In genomic region chr12:112433315-112433714, GRCm38 (mm10) we compare ENCODE assay signal across 24 mouse cellular contexts. TPM values are rescaled to one million over a fixed set of nuclear protein-coding genes. Genes with fewer than 3 reads are reported as not detected.
DNase-seq lines count a peak whose midpoint lies in the region; ATAC-seq and TF ChIP-seq lines count a peak whose summit lies in the region.
"Had no signal": no experiment of that assay in that cellular context is flagged by ENCODE, and none has a peak within 500 bp of the region (broad histone marks: within the 10 kb centered on the region; RNA-seq: fewer than 3 reads in every experiment).

No protein-coding gene starts in this region.

- no peak overlapping the region for H3K4me2 ChIP-seq in forebrain, embryonic 16.5 days (ENCODE audit: low read length)
- H3K4me2 ChIP-seq in forebrain, embryonic 13.5 days: no peak overlapping the region
- no peak overlapping the region for H3K4me2 ChIP-seq in neural tube, embryonic 11.5 days (ENCODE audit: low read depth)
- no peak overlapping the region for H3K4me2 ChIP-seq in neural tube, embryonic 15.5 days
- no peak overlapping the region for H3K4me2 ChIP-seq in intestine, postnatal 0 days (replicated peaks; ENCODE audit: low read depth)
- H3K4me2 ChIP-seq: heart, embryonic 13.5 days; liver, embryonic 11.5 days had no signal

- no peaks in the 10 kb centered on the region for H3K27me3 ChIP-seq in forebrain, embryonic 16.5 days (replicated peaks; ENCODE audit: control insufficient read depth, insufficient read depth, low read length)
- no peaks in the 10 kb centered on the region for H3K27me3 ChIP-seq in forebrain, embryonic 13.5 days
- H3K27me3 ChIP-seq in neural tube, embryonic 11.5 days (ENCODE audit: control insufficient read depth, insufficient read depth, low read length): no peaks in the 10 kb centered on the region
- peaks cover 9% of the 10 kb centered on the region; the same call in 1 of the 2 replicates for H3K27me3 ChIP-seq in neural tube, embryonic 15.5 days (replicated peaks)
- H3K27me3 ChIP-seq in intestine, postnatal 0 days (replicated peaks; ENCODE audit: control insufficient read depth, insufficient read depth, low read length): no peaks in the 10 kb centered on the region

- H3K4me3 ChIP-seq in forebrain, embryonic 16.5 days (replicated peaks; ENCODE audit: low read length): no peak overlapping the region
- H3K4me3 ChIP-seq in forebrain, embryonic 13.5 days: no peak overlapping the region
- H3K4me3 ChIP-seq in neural tube, embryonic 11.5 days (ENCODE audit: low read depth, low read length): no peak overlapping the region
- H3K4me3 ChIP-seq in neural tube, embryonic 15.5 days (replicated peaks): no peak overlapping the region
- no peak overlapping the region for H3K4me3 ChIP-seq in intestine, postnatal 0 days (ENCODE audit: low read depth, low read length)
- H3K4me3 ChIP-seq: heart, embryonic 13.5 days; layer of hippocampus, adult 2 months; left cerebral cortex, adult 2 months; megakaryocyte, embryonic 14.5 days had no signal

- H3K9ac ChIP-seq in forebrain, embryonic 16.5 days (replicated peaks; ENCODE audit: low read depth, low read length): no peak overlapping the region
- no peak overlapping the region for H3K9ac ChIP-seq in forebrain, embryonic 13.5 days
- H3K9ac ChIP-seq in neural tube, embryonic 11.5 days (ENCODE audit: low read length): no peak overlapping the region
- H3K9ac ChIP-seq in neural tube, embryonic 15.5 days (replicated peaks): no peak overlapping the region
- H3K9ac ChIP-seq in intestine, postnatal 0 days (ENCODE audit: low read depth, low read length): no peak overlapping the region
- H3K9ac ChIP-seq: heart, embryonic 13.5 days had no signal

- H3K36me3 ChIP-seq in forebrain, embryonic 16.5 days (ENCODE audit: control insufficient read depth, insufficient read depth): no peaks in the 10 kb centered on the region
- H3K36me3 ChIP-seq in forebrain, embryonic 13.5 days (ENCODE audit: poor library complexity, severe bottlenecking): no peaks in the 10 kb centered on the region
- no peaks in the 10 kb centered on the region for H3K36me3 ChIP-seq in neural tube, embryonic 11.5 days (ENCODE audit: control insufficient read depth, insufficient read depth, low read length)
- no peaks in the 10 kb centered on the region for H3K36me3 ChIP-seq in neural tube, embryonic 15.5 days
- no peaks in the 10 kb centered on the region for H3K36me3 ChIP-seq in intestine, postnatal 0 days (ENCODE audit: control insufficient read depth, insufficient read depth)
- H3K36me3 ChIP-seq: heart, embryonic 13.5 days had no signal

- DNase-seq in neural tube, embryonic 11.5 days (ENCODE audit: low spot score): peak; percentile 23
- peak; percentile 41 for DNase-seq in mesoderm, embryonic 11.5 days (ENCODE audit: low read depth, low spot score)
- DNase-seq in cerebellum, adult 11-12 months: no peak
- no peak for DNase-seq in thymus, postnatal 36 days
- DNase-seq: adrenal gland, postnatal 25 days; cerebellum, adult 18-20 months; cerebellum, postnatal 36 days; kidney, adult 8-10 months; kidney, postnatal 14 days; left cerebral cortex, postnatal 4 days; lung, adult 18-20 months; lung, postnatal 14 days; right cerebral cortex, postnatal 4 days; thymus, adult 2 months had no signal

- H3K4me1 ChIP-seq in forebrain, embryonic 16.5 days (replicated peaks; ENCODE audit: control insufficient read depth, insufficient read depth, low read length): peaks cover 41% of the 10 kb centered on the region
- peaks cover 52% of the 10 kb centered on the region for H3K4me1 ChIP-seq in forebrain, embryonic 13.5 days
- H3K4me1 ChIP-seq in neural tube, embryonic 11.5 days (ENCODE audit: control insufficient read depth, insufficient read depth, low read length): peaks cover 36% of the 10 kb centered on the region
- peaks cover 51% of the 10 kb centered on the region for H3K4me1 ChIP-seq in neural tube, embryonic 15.5 days
- no peaks in the 10 kb centered on the region for H3K4me1 ChIP-seq in intestine, postnatal 0 days (replicated peaks; ENCODE audit: control insufficient read depth, insufficient read depth, low read length)
- H3K4me1 ChIP-seq: heart, embryonic 13.5 days; megakaryocyte, embryonic 14.5 days had no signal

- ATAC-seq in forebrain, embryonic 16.5 days: no peak
- no peak for ATAC-seq in forebrain, embryonic 13.5 days
- ATAC-seq in neural tube, embryonic 11.5 days (ENCODE audit: insufficient read depth, low FRiP score, low TSS enrichment): no peak
- no peak for ATAC-seq in neural tube, embryonic 15.5 days (ENCODE audit: low FRiP score)
- ATAC-seq in intestine, postnatal 0 days: no peak
- ATAC-seq: inflammation-experienced regulatory T-cells, adult 6 months had no signal

- 28% methylated on average over 12 of the region's 12 CpGs for WGBS in forebrain, embryonic 16.5 days
- WGBS in forebrain, embryonic 13.5 days: 33% methylated on average over 12 of the region's 12 CpGs
- WGBS in neural tube, embryonic 11.5 days: 29% methylated on average over 12 of the region's 12 CpGs
- WGBS in neural tube, embryonic 15.5 days: 18% methylated on average over 12 of the region's 12 CpGs
- WGBS in intestine, postnatal 0 days: 22% methylated on average over 12 of the region's 12 CpGs

- peak overlapping the region; percentile 2; the same call in 1 of the 2 replicates for H3K27ac ChIP-seq in forebrain, embryonic 16.5 days (ENCODE audit: low read length)
- H3K27ac ChIP-seq in forebrain, embryonic 13.5 days: no peak overlapping the region; the same call in 1 of the 2 replicates
- H3K27ac ChIP-seq in neural tube, embryonic 11.5 days (ENCODE audit: low read depth, low read length): no peak overlapping the region
- no peak overlapping the region for H3K27ac ChIP-seq in neural tube, embryonic 15.5 days (replicated peaks)
- H3K27ac ChIP-seq in intestine, postnatal 0 days (ENCODE audit: low read depth, low read length): no peak overlapping the region
- H3K27ac ChIP-seq: heart, embryonic 13.5 days; layer of hippocampus, adult 2 months; left cerebral cortex, adult 2 months had no signal

- no peaks in the 10 kb centered on the region for H3K9me3 ChIP-seq in forebrain, embryonic 16.5 days (ENCODE audit: control insufficient read depth, low read length)
- no peaks in the 10 kb centered on the region for H3K9me3 ChIP-seq in forebrain, embryonic 13.5 days (replicated peaks)
- no peaks in the 10 kb centered on the region for H3K9me3 ChIP-seq in neural tube, embryonic 11.5 days (ENCODE audit: control insufficient read depth, low read length)
- H3K9me3 ChIP-seq in neural tube, embryonic 15.5 days (replicated peaks): no peaks in the 10 kb centered on the region
- H3K9me3 ChIP-seq in intestine, postnatal 0 days (ENCODE audit: control insufficient read depth): no peaks in the 10 kb centered on the region
- H3K9me3 ChIP-seq: heart, embryonic 13.5 days; megakaryocyte, embryonic 14.5 days had no signal

- TF ChIP-seq CTCF in intestine, postnatal 0 days (IDR thresholded peaks at IDR 0.05; ENCODE audit: low read depth): no peak

RNA-seq across cellular contexts. Expression of gene A530016L24Rik, which starts 55.9 kb away (rescaled TPM):
- polyA plus RNA-seq in forebrain, embryonic 16.5 days (2015; fragmentation: Nextera tagmentation; extraction: Ambion mirVana): 0.17 and 0.42 TPM in 2 replicates
- polyA plus RNA-seq in forebrain, embryonic 13.5 days (2015; fragmentation: Nextera tagmentation; extraction: Ambion mirVana): 0.11 TPM in 1 of 2 replicates, not detected in the other
- 0.12 TPM in 1 of 2 replicates, not detected in the other for polyA plus RNA-seq in neural tube, embryonic 11.5 days (2014; fragmentation: Nextera tagmentation; extraction: Ambion mirVana)
- polyA plus RNA-seq in neural tube, embryonic 15.5 days (2015; fragmentation: Nextera tagmentation; extraction: Ambion mirVana): 0.06 and 0.20 TPM in 2 replicates
- polyA plus RNA-seq in intestine, postnatal 0 days (2015; fragmentation: Nextera tagmentation; extraction: Ambion mirVana): 0.07 and 0.22 TPM in 2 replicates
- polyA plus RNA-seq: inflammation-experienced regulatory T-cells, adult 6 months had no signal

Comparison
In these comparisons a context has a peak if more than half of its experiments do, and no peak if none do; other contexts are left out.
1. DNase-seq: peak in neural tube, embryonic 11.5 days (single experiment) and mesoderm, embryonic 11.5 days (single experiment); none in cerebellum, adult 11-12 months (single experiment) and thymus, postnatal 36 days (0 of 2).